Mouse (Mus musculus) brain, embryonic 14.5 days (tissue): ENCODE measurements around the gene Tub. TPM values are rescaled to one million over a fixed set of nuclear protein-coding genes. Genes with fewer than 3 reads are reported as not detected.

Source experiments
- DNase-seq: peaks from one replicate; pipeline ENCODE4 v3.0.0-alpha.2; 2011; ENCODE audit warnings: low read depth
- CTCF ChIP-seq: fragments of 200-500 bp; IDR thresholded peaks from 2 replicates; pipeline ENCODE4 v1.5.1; 2012; ENCODE audit warnings: inconsistent platforms, mild to moderate bottlenecking, moderate library complexity, borderline replicate concordance; ENCODE audit not compliant: insufficient read depth, insufficient read length; ENCODE audit errors: extremely low read depth
- POLR2A ChIP-seq: fragments of 200-500 bp; IDR thresholded peaks from 2 replicates; pipeline ENCODE4 v1.6.1; 2012; ENCODE audit warnings: mild to moderate bottlenecking, inconsistent platforms, borderline replicate concordance; ENCODE audit not compliant: poor library complexity, insufficient read depth, insufficient read length, severe bottlenecking; ENCODE audit errors: extremely low read depth
- polyA plus RNA-seq: library from polyadenylated mRNA; depleted of rRNA; stranded (reverse); fragments of >200 nt; gene quantifications from 2 replicates; pipeline ENCODE4 v1.2.3, GENCODE M21; 2012; rRNA removed

Tub gene
- polyA plus RNA-seq, 1 experiment, result 143 TPM

GRCm38 (mm10) chr7:109038121-109038735 lies 88.1 kb downstream of the Tub start:
- no peak for TF ChIP-seq POLR2A
- TF ChIP-seq CTCF, result no peak

GRCm38 (mm10) chr7:109038987-109039386 lies 88.8 kb downstream of the Tub start:
- DNase-seq, result peak; percentile 72
- TF ChIP-seq CTCF (no peak), POLR2A (no peak)

More at GRCm38 (mm10) chr7:109038121-109038735, 88.1 kb downstream of the Tub start:
- DNase-seq, result peak; percentile 19

- TF ChIP-seq POLR2A (no peak), CTCF (no peak)
- peak; percentile 88 for DNase-seq
Measured at GRCm38 (mm10) chr7:109039445-109039844, 89.3 kb downstream of the Tub start.

- TF ChIP-seq POLR2A (no peak), CTCF (no peak)
- no peak for DNase-seq
Measured at GRCm38 (mm10) chr7:109045876-109046275, 95.7 kb downstream of the Tub start.

- no peak for DNase-seq
- TF ChIP-seq CTCF, result no peak
- no peak for TF ChIP-seq POLR2A
Measured at GRCm38 (mm10) chr7:109050831-109051230, 100.7 kb downstream of the Tub start.

- no peak for TF ChIP-seq CTCF
Measured at GRCm38 (mm10) chr7:109059536-109059935, 109.4 kb downstream of the Tub start.

GRCm38 (mm10) chr7:109069641-109070040 lies 119.5 kb downstream of the Tub start:
- no peak for DNase-seq
- TF ChIP-seq POLR2A (no peak), CTCF (no peak)

More at GRCm38 (mm10) chr7:109059536-109059935, 109.4 kb downstream of the Tub start:
- no peak for DNase-seq

GRCm38 (mm10) chr7:109072326-109072725 lies 122.2 kb downstream of the Tub start:
- no peak for TF ChIP-seq POLR2A
- no peak for TF ChIP-seq CTCF
- DNase-seq, result no peak

GRCm38 (mm10) chr7:109082269-109083112 lies 132.4 kb downstream of the Tub start:
- TF ChIP-seq POLR2A (no peak), CTCF (no peak)
- DNase-seq, result peak; percentile 46

- no peak for TF ChIP-seq CTCF
- TF ChIP-seq POLR2A, result peak; percentile 58; the same call in 1 of the 2 replicates
- peak; percentile 92 for DNase-seq
Measured at GRCm38 (mm10) chr7:109083113-109083812, 133.1 kb downstream of the Tub start, which contains the start of gene Ric3. TSS of gene Ric3 (minus strand) at chr7:109083331.

GRCm38 (mm10) chr7:109083813-109084184 lies 133.7 kb downstream of the Tub start:
- TF ChIP-seq CTCF (no peak), POLR2A (no peak)
- peak; percentile 13 for DNase-seq

Other genes with a start within 250 kb of the Tub start
- not detected in 2 replicates for gene Olfr512, start 237.0 kb upstream of the Tub start, polyA plus RNA-seq
- not detected in 2 replicates for gene Olfr513, start 199.4 kb upstream of the Tub start, polyA plus RNA-seq
- not detected in 2 replicates for gene Olfr514, start 124.3 kb upstream of the Tub start, polyA plus RNA-seq
- not detected in 2 replicates for gene Olfr516, start 99.8 kb upstream of the Tub start, polyA plus RNA-seq
- not detected in 2 replicates for gene Olfr517, start 78.0 kb upstream of the Tub start, polyA plus RNA-seq
- gene Olfr518, start 65.3 kb upstream of the Tub start, polyA plus RNA-seq, result not detected in 2 replicates
- not detected in 2 replicates for gene Olfr519, start 55.9 kb upstream of the Tub start, polyA plus RNA-seq
- not detected in 2 replicates for gene Nlrp10, start 20.2 kb upstream of the Tub start, polyA plus RNA-seq
- 91.2 and 150 TPM in 2 replicates for gene Eif3f, start 15.9 kb upstream of the Tub start, polyA plus RNA-seq
- gene Ric3, start 133.0 kb downstream of the Tub start, polyA plus RNA-seq, result 22.3 and 25.0 TPM in 2 replicates
- 131 and 176 TPM in 2 replicates for gene Lmo1, start 224.9 kb downstream of the Tub start, polyA plus RNA-seq